Mouse (Mus musculus) CH12F3 (cell line): Measurements from ENCODE around the gene Sgk1.

ENCODE experiments used
- in situ Hi-C: fragments of 300-500 bp; cut with MboI; formaldehyde crosslinking; loops from 2 replicates; pipeline ENCODE4 v1.14.3; 2020; ENCODE audit warnings: low sequenced_read_pairs

Sgk1 gene

GRCm38 (mm10) chr10:21997550-21998204 lies 115.7 kb downstream of the Sgk1 start:
- in situ Hi-C loops, result no loop called here

- in situ Hi-C loops, result no loop called here
These were observed 116.7 kb downstream of the Sgk1 start for GRCm38 (mm10) chr10:21998503-21999180.

DNA sequence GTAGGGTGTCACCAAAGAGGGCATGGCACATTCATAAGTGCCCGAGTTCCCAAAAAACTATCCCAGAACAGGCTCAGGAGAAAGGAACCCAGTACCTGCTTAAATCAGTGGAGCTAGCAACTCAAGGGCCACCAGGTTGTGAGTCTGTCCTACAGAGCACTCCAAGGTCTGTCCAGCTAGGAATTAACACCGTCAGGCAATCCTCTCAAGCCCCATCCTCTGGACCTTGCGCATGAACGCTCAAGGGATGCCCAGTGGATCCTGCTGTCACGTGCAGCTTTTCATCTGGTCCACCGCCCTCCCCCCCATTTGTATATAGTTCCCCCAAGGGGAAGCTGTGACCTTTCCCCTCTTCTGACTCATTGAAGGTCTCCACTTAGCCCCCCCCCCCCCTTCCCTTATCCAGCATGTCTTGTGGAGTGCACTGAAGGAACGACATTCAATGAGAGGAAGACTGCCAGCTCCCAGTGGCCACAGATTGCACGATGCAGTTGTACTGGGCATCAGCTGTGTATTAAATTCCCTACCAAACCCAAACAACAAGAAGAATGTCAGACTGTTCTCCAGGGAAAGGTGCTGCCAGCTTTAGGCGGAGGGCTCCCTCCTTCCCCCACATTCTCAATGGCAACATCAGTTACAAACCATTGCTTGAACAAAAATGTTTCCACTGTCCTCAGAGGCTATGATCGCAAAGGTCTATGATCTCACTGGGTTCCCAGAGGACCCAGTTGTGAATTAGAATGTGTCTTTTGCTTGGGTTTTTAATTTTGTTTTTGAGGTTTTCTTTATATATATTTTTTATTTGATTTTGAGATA lies 118.7 kb downstream of the Sgk1 start:
- in situ Hi-C loops, result loop anchor here (5.0 kb wide), 2 partner anchors 533 to 618 kb away; no protein-coding TSS in a partner anchor

GRCm38 (mm10) chr10:22001621-22002020 lies 119.6 kb downstream of the Sgk1 start:
- in situ Hi-C loops, result loop anchor here (5.0 kb wide), 2 partner anchors 534 to 619 kb away; no protein-coding TSS in a partner anchor

DNA sequence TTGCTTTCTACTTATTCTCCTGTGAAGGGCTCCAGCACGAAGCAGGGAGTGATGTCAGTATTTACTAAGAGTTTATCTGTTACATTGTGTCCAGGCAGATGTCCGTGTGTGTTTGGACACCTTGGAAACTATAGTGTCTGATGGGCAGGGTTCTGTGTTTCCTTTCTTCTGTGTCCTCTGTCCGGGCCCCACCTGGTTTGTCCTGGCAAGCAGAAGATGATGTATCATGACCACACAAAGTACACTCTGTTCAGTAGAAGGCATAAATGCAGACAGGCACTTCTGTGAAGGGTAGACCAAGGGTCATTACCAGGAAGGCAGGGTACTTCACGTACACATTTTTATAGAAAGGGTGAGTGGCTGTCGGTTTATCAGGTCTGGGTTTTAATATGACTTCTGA lies 122.8 kb downstream of the Sgk1 start:
- in situ Hi-C loops, result loop anchor here (5.0 kb wide), 2 partner anchors 537 to 622 kb away; no protein-coding TSS in a partner anchor

DNA sequence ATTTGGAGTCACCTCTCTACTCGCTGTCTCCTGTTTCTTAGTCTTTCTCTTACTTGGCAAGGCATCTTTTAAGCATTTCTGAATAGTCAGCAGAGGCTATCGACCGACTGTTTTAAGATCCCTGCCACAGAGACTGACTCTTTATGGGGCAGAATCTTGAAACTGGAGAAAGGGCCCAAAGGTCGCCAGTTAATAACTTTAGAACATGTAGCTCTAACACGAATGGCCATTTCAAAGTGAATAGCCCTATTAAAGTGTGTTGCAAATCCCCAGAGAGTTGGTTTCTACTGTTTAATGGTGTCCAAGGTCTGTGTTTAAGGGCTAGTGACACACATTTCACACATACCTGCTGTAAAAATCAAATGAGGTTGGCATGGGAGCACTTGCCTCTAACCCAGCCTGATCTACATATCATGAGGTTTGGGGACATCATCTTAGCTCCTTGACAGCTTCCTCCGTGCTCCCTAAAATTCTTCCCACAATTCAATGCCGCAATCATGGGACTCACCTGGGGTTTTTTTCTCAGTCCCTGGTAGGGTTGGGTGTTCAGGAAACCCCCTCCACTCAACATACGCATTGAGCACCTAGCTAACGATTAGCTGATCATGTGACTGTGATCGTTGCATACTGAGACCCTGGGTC lies 125.3 kb downstream of the Sgk1 start:
- in situ Hi-C loops, result no loop called here

- in situ Hi-C loops, result no loop called here
These were observed 125.8 kb downstream of the Sgk1 start for GRCm38 (mm10) chr10:22007802-22008172.

DNA sequence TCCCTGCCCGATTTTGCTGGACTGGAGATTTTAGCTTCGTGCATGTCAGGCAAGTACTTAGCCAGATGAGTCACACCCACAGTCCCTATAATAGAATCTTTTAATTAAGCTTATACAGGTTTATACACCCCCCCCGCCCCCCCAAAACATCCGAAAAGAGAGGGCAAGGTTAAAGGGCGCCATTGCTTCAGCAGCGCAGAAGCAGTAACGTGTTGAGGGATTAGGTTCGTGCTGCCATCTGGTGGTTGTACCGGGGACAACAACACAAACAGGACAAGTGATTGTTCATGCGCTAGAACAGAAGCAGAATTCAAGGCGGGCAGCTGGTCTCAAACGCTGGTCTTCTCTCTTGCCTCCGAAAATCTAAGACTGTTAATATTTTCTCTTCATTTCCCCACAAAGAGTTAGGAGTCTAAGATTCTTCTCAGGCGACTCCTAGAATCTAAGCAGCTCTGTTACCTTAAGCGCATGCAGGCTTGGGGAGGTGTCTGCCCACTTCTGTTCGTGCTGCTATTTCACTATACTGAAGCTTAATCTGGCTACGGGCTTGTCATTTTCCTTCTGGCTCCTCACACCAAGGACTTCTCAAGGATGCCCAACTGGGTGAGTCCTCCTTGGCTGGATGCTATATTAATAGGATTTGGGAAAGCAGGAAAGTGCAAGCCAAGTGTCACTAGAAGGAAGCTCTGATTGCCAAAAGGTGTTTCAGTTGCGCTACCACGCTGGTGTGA lies 128.3 kb downstream of the Sgk1 start:
- in situ Hi-C loops, result no loop called here

DNA sequence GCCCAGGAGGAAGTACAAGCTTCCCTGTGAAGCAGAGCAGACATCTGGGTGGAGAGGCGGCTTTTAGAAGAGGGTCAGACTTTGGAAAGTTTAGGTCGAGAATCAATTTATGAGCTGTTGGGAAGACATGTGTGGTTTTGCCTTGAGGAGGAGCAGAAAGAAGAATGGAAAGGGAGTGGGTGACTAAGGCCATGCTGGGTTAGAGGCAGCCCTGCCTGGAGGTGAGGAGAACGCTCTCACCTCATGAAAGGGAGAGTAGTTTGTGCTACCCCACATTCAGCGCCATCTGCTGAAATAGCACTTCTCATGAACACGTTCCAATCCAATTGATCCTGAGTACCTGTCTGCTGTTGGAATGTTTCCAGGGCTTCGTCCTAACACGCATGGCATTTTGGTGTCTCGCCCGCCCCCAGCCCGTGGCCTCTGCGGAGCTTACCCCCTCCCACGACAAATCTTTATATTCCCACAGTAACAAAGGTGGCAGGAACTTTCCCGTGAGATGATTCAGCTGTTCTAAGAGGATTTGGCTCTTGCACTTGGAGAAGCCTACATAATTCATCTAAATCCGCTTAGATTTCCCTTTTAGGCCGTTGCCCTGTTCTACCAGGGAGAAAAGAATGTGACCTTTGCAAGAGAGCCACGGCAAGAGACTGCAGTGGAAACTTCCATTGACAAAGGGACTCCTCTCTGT lies 135.6 kb downstream of the Sgk1 start:
- in situ Hi-C loops, result no loop called here

GRCm38 (mm10) chr10:22018618-22019017 lies 136.6 kb downstream of the Sgk1 start:
- in situ Hi-C loops, result no loop called here

- in situ Hi-C loops, result loop anchor here (25.0 kb wide), 1 partner anchor 453 kb away; no protein-coding TSS in a partner anchor
These were observed 152.3 kb downstream of the Sgk1 start for GRCm38 (mm10) chr10:22034303-22034702.

DNA sequence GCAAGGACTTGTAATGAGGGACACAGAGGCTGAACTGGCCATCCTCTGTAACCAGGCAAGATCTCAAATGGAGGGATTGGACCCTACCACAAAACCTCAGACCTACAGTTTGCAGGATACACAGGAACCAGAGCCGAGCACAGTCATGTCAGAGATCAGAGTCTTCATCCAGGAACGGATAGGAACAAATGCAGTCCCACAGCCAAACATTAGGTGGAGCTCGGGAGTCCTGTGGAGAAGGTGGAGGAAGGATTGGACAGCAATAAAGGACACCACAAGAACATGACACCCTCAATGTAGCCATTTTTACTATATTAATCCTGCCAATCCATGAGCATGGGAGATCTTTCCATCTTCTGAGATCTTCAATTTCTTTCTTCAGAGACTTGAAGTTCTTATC lies 154.3 kb downstream of the Sgk1 start:
- in situ Hi-C loops, result loop anchor here (25.0 kb wide), 1 partner anchor 451 kb away; no protein-coding TSS in a partner anchor
